Mouse (Mus musculus) splenic B cell, adult 2 months (primary cell): Measurements from ENCODE around the gene Ntm.

Experiments
- DNase-seq: peaks from one replicate; pipeline ENCODE4 v3.0.0-alpha.2; 2011; ENCODE audit warnings: low read depth, low spot score
- H3K27me3 ChIP-seq: 2 replicates; pipeline ENCODE4 v1.6.1; 2012; ENCODE audit warnings: mild to moderate bottlenecking, low read length, moderate library complexity, mixed read lengths; ENCODE audit not compliant: control insufficient read depth, poor library complexity, insufficient read depth, severe bottlenecking
- H3K36me3 ChIP-seq: 2 replicates; pipeline ENCODE4 v1.6.1; 2012; ENCODE audit warnings: mild to moderate bottlenecking, low read length, moderate library complexity, mixed read lengths; ENCODE audit not compliant: control insufficient read depth, poor library complexity, insufficient read depth, severe bottlenecking

Ntm gene

GRCm38 (mm10) chr9:29862408-29862807 is 100.5 kb downstream of the Ntm start:
- DNase-seq: no peak
- H3K27me3 ChIP-seq: no peaks in the 10 kb centered on the region

DNA sequence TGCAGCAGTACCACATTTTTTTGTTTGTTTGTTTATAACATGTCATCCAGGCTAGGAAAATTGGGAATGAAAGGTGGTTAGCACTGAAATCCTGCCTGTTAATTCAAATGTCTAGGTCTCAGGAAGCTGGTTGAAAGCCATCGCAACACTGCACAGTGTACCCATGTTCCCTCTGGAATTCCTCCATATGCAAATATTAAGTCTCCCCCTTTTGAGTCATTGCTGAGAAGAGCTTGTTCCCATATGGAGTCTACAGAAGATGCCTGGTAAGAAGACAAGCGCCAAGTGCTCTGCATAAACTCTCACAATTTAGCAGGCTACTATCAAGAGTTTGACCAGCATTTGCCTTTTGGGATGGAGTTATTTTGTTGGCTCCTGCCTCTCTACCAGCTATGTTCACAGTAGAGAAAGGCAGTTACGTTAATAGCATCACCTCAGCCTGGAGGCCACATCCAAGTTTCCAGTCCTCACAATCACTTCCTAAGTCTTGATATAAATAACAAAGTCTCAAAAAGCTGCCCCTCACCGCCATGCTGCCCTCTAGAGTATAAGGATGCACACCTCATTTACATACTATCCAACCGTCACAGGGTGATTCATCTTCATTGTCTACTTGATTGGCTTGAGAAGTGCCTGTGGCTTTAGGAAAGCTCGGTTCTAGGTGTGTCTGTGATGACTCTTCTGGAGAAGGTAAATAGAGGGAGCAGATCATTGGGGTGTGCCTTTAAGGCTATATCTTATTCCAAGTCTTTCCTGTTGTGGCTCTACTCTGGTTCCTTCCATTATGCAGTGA is 103.5 kb downstream of the Ntm start:
- DNase-seq: no peak
- no peaks in the 10 kb centered on the region for H3K27me3 ChIP-seq

More at GRCm38 (mm10) chr9:29862408-29862807, 100.5 kb downstream of the Ntm start:
- no peaks in the 10 kb centered on the region for H3K36me3 ChIP-seq

DNA sequence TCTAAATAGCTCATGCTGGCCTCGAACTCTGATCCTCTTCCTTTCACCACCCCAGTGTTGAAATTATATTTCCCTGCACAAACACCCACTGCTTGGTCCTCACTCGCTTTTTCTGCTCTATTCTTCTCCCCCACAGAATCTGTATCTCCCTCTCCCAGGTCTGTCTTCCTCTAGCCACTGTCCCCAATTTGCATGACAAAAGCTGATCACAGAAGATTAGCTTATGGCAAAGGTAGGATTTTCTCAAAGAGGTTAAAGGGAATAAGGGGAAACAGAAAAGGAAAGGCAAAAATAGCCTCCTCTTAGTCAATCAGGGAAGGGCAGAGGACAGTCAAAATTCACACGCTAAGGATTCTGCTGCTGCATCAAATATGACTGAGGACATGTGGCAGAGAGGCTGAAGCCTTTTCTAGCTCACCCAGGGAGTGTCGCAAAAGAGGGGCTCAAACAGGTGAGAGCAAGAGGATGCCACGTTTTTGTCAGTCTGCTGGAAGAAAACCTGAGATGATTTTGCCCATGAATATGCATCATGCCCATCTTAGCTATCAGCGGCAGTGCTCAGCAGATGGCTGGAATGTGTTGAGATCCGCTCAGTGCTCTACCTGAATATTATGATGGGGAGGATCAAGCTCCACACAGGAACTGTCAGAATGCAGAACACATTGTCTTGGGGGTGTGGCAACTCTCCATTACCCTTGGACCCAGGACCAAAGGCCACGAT is 114.0 kb downstream of the Ntm start:
- H3K27me3 ChIP-seq: no peaks in the 10 kb centered on the region
- no peak for DNase-seq
- H3K36me3 ChIP-seq: no peaks in the 10 kb centered on the region

More for the DNA sequence above, 103.5 kb downstream of the Ntm start:
- H3K36me3 ChIP-seq: no peaks in the 10 kb centered on the region

DNA sequence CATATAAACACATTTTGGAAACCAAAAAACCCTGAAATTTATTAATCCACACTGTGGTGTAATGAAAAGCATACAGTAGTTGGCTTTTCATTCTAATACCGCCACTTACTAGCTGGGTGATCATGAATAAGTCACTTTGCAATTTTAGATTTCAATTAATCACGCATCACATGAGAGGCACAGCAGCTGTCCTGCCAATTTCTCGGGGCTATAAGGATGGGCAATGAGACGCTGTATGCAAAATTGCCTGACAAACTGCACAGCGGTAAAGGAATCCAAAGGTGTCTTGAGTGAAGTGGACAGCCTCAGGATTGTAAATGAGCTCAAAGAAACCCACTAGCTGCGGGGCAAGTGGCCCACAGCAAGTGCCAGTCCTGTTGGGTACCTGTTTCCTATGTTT is 125.6 kb downstream of the Ntm start:
- DNase-seq: no peak
- Histone ChIP-seq H3K36me3 (no peaks in the 10 kb centered on the region), H3K27me3 (no peaks in the 10 kb centered on the region)

DNA sequence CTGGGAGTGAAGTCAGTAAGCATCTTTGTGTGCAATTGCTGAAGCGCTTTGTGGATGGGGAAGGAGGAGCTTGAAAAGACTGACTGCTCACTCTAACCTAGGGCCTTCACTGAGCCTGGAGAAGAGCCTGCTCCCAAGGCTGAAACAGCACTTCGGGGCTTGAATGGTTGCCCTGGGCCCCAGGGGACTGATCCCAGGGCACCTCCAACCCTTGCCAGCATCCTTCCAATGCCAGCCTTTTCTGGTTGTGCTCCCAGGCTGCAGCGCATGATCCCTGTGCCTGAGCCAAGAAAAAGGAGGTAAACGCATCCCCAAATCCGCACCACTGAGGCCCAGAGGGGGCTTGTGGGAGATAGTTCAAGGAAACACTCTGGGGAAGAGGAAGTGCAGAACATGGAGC is 128.0 kb downstream of the Ntm start:
- no peaks in the 10 kb centered on the region for H3K36me3 ChIP-seq
- no peak for DNase-seq
- no peaks in the 10 kb centered on the region for H3K27me3 ChIP-seq

DNA sequence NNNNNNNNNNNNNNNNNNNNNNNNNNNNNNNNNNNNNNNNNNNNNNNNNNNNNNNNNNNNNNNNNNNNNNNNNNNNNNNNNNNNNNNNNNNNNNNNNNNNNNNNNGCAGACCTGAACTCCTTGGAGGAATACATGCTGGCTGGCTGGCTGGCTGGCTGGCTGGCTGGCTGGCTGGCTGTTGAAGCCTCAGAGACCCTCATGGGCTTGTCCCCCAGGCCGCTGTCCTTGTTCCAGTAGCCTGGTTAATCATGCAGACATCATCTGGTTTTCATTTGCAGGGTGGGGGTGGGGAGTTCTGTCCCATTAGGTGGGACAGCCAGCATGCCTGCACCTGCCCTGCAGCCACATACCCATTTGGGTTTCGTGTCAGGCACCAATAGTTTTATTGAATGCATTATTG is 129.2 kb downstream of the Ntm start:
- no peak for DNase-seq
- Histone ChIP-seq H3K36me3 (no peaks in the 10 kb centered on the region), H3K27me3 (no peaks in the 10 kb centered on the region)

GRCm38 (mm10) chr9:29827240-29827660 is 135.7 kb downstream of the Ntm start:
- DNase-seq: no peak
- Histone ChIP-seq H3K27me3 (no peaks in the 10 kb centered on the region), H3K36me3 (no peaks in the 10 kb centered on the region)

GRCm38 (mm10) chr9:29825236-29825635 is 137.7 kb downstream of the Ntm start:
- no peaks in the 10 kb centered on the region for H3K36me3 ChIP-seq
- no peaks in the 10 kb centered on the region for H3K27me3 ChIP-seq
- no peak for DNase-seq

DNA sequence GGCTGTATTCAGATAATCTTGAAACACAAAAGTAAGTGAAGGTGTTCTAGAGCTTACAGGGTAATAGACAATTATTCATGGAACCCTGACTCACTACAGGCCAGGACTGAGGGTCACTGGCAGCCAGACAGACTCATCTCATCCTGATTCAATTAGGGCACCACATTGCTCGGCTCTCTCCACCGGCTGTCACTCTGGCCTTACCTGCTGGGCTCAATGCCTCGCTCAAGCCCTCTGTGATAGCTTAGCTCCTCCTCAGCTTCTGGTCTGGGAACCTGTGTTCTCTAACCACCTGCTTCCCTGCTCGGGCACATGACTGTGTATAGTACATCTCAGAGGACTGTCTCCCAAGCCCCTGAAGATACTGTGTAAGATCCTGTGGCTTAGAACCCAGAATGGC is 139.2 kb downstream of the Ntm start:
- Histone ChIP-seq H3K27me3 (no peaks in the 10 kb centered on the region), H3K36me3 (no peaks in the 10 kb centered on the region)
- no peak for DNase-seq

- H3K27me3 ChIP-seq: no peaks in the 10 kb centered on the region
- no peak for DNase-seq
- no peaks in the 10 kb centered on the region for H3K36me3 ChIP-seq
Measured at GRCm38 (mm10) chr9:29812685-29813084, 150.3 kb downstream of the Ntm start.

- no peak for DNase-seq
- Histone ChIP-seq H3K27me3 (no peaks in the 10 kb centered on the region), H3K36me3 (no peaks in the 10 kb centered on the region)
Measured at GRCm38 (mm10) chr9:29806790-29807189, 156.2 kb downstream of the Ntm start.

DNA sequence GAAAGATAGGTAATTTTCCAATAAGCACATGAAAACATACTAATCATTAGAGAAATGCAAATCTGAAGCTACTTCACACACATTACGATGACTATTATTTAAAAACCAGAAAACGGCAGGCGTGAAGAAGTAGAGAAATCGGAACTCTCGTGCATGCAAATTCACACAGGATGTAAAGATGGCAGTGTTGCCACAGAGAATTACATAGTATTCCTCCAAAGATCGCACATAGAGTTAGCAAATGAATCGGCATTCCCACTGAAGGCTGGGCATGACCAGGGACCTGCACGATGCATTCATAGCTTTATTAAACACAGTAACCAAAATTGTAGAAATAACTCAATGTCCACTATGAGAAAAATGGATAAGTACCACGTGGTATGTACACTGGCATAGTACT is 158.5 kb downstream of the Ntm start:
- Histone ChIP-seq H3K36me3 (no peaks in the 10 kb centered on the region), H3K27me3 (no peaks in the 10 kb centered on the region)
- DNase-seq: no peak

DNA sequence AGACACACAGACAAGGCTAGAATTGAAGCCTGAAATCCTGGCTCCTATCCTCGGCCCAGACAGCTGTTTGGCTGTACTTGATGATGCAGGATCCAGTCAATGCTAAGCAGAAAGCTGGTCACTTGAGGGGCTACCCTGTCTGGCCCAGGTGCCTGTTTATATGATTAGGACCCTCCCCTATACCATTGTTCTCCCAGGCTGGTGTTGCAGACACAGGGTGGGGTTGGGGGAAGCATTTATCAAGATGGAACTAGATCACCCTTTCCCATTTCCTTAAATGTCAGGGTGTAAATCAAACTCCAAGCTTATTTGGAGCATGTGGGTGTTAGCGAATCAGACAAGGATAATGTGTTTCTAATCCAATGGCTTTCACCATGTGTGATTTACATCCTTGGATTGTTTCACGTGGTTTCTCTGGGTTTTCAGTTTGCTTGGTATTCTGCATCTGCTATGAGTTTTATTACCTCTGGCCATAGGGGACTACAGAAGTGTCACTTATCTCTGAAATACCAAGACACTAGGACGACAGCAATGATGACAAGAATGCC is 159.1 kb downstream of the Ntm start:
- DNase-seq: no peak
- H3K27me3 ChIP-seq: no peaks in the 10 kb centered on the region
- H3K36me3 ChIP-seq: no peaks in the 10 kb centered on the region

DNA sequence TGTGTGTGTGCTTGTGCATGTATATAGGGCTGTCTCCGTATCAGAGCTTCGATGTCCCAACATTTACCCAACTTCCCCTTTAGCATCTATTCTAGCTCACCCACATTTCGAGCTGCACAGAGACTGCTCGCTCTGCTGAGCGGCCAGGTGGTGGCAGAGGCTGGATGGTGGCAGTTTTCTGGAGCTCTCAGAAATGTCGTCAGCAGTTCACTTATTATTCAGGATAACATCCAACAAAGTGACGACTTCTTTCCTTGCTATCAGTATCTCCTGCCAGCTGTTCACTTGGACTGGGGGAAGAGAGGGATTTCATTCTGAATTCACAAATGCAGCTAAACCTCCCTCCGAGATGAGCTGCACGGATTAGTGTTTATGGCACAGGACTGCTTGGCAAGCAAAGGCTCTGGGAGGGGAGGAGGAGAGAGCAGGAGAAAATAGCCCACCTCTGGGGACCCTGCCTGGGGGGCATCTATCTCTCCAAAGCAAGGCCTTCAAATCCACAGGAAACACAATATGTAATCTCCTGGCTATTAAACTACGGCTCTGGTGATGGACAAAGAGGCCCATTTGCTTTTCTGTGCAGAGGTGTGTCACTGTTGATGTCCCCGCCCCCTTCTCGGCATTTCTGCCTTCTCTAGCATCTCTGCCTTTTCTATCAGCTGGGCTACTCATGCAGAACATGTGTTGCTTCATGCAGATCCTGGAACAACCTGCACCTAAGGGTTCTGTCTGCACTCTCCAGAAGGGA is 159.8 kb downstream of the Ntm start:
- no peaks in the 10 kb centered on the region for H3K36me3 ChIP-seq
- no peaks in the 10 kb centered on the region for H3K27me3 ChIP-seq
- DNase-seq: no peak
